Mouse (Mus musculus): ENCODE measurements around the gene Prpf3. TPM values are rescaled to one million over a fixed set of nuclear protein-coding genes. Genes with fewer than 3 reads are reported as not detected.
"Not testable (repeated sequence)": the region's sequence is repeated elsewhere in the genome, so short reads cannot be mapped to it uniquely, and the experiment has no call there.

Prpf3 gene
- polyA plus RNA-seq, 1 experiment from 2014 or later, result 47.2 TPM

- ATAC-seq, result no peak
- H3K36me3 ChIP-seq (ENCODE audit: control insufficient read depth, insufficient read depth), result peaks cover 3% of the 10 kb centered on the region
These were observed 9.4 kb upstream of the Prpf3 start for GRCm38 (mm10) chr3:95865050-95865449.

GRCm38 (mm10) chr3:95863578-95863977 lies 7.9 kb upstream of the Prpf3 start:
- Histone ChIP-seq H3K4me2 (ENCODE audit: low read length) (no peak overlapping the region), H3K27ac (ENCODE audit: low read length) (no peak overlapping the region), H3K9ac (replicated peaks; ENCODE audit: low read depth, low read length) (no peak overlapping the region), H3K4me3 (replicated peaks; ENCODE audit: low read length) (no peak overlapping the region), H3K9me3 (ENCODE audit: control insufficient read depth, low read length) (no peaks in the 10 kb centered on the region), H3K4me1 (replicated peaks; ENCODE audit: control insufficient read depth, insufficient read depth, low read length) (no peaks in the 10 kb centered on the region), H3K36me3 (ENCODE audit: control insufficient read depth, insufficient read depth) (peaks cover 3% of the 10 kb centered on the region; the same call in 1 of the 2 replicates), H3K27me3 (replicated peaks; ENCODE audit: control insufficient read depth, insufficient read depth, low read length) (no peaks in the 10 kb centered on the region)
- ATAC-seq, result no peak
- WGBS, result 76% methylated on average over 7 of the region's 7 CpGs

More at GRCm38 (mm10) chr3:95865050-95865449, 9.4 kb upstream of the Prpf3 start:
- 90% methylated on average over 5 of the region's 5 CpGs for WGBS
- Histone ChIP-seq H3K9ac (replicated peaks; ENCODE audit: low read depth, low read length) (no peak overlapping the region), H3K4me1 (replicated peaks; ENCODE audit: control insufficient read depth, insufficient read depth, low read length) (no peaks in the 10 kb centered on the region), H3K4me2 (ENCODE audit: low read length) (no peak overlapping the region), H3K9me3 (ENCODE audit: control insufficient read depth, low read length) (no peaks in the 10 kb centered on the region), H3K4me3 (replicated peaks; ENCODE audit: low read length) (no peak overlapping the region), H3K27me3 (replicated peaks; ENCODE audit: control insufficient read depth, insufficient read depth, low read length) (no peaks in the 10 kb centered on the region), H3K27ac (ENCODE audit: low read length) (no peak overlapping the region)

DNA sequence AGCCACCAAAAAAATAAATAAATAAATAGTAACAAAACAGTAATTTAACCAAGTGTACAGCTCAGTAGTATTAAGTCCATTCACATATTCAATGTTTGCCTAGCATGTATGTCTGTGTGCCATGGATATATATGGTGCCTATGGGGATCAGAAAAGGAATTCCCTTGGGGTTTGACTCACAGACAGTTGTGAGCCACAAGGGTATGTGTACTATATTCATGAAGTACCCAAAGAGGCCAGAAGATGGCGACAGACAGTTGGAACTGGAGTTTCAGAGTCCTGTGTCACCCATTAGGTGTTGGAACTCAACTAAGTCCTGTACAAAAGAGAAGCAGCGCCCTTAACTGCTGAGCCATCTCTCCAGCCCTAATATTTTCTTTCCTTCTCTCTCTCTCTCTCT lies 6.1 kb upstream of the Prpf3 start:
- peak; percentile 49 for ATAC-seq
- Histone ChIP-seq H3K36me3 (ENCODE audit: control insufficient read depth, insufficient read depth) (peaks cover 3% of the 10 kb centered on the region; the same call in 1 of the 2 replicates), H3K4me1 (replicated peaks; ENCODE audit: control insufficient read depth, insufficient read depth, low read length) (no peaks in the 10 kb centered on the region), H3K4me3 (replicated peaks; ENCODE audit: low read length) (no peak overlapping the region), H3K9ac (replicated peaks; ENCODE audit: low read depth, low read length) (no peak overlapping the region), H3K4me2 (ENCODE audit: low read length) (no peak overlapping the region), H3K9me3 (ENCODE audit: control insufficient read depth, low read length) (no peaks in the 10 kb centered on the region), H3K27ac (ENCODE audit: low read length) (no peak overlapping the region), H3K27me3 (replicated peaks; ENCODE audit: control insufficient read depth, insufficient read depth, low read length) (no peaks in the 10 kb centered on the region)
- WGBS, result 32% methylated on average over 2 of the region's 2 CpGs

DNA sequence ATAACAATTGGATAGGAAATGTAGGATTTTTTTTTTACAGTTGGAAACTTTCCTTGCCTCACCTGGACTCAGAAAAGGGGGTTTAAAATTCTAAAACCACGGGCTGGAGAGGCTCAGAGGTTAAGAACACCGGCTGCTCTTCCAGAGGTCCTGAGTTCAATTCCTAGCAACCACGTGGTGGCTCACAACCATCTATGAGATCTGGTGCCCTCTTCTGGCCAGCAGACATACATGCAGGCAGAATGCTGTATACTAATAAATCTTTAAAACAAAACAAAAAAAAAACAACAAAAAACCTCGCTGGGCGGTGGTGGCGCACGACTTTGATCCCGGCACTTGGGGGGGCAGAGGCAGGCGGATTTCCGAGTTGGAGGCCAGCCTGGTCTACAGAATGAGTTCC lies 5.5 kb upstream of the Prpf3 start:
- Histone ChIP-seq H3K4me1 (replicated peaks; ENCODE audit: control insufficient read depth, insufficient read depth, low read length) (peaks cover 1% of the 10 kb centered on the region), H3K4me3 (replicated peaks; ENCODE audit: low read length) (no peak overlapping the region), H3K9me3 (ENCODE audit: control insufficient read depth, low read length) (no peaks in the 10 kb centered on the region), H3K27me3 (replicated peaks; ENCODE audit: control insufficient read depth, insufficient read depth, low read length) (no peaks in the 10 kb centered on the region), H3K9ac (replicated peaks; ENCODE audit: low read depth, low read length) (no peak overlapping the region), H3K4me2 (ENCODE audit: low read length) (no peak overlapping the region), H3K27ac (ENCODE audit: low read length) (no peak overlapping the region), H3K36me3 (ENCODE audit: control insufficient read depth, insufficient read depth) (peaks cover 3% of the 10 kb centered on the region; the same call in 1 of the 2 replicates)
- WGBS, result 82% methylated on average over 10 of the region's 10 CpGs
- no peak for ATAC-seq

GRCm38 (mm10) chr3:95860323-95860722 lies 4.6 kb upstream of the Prpf3 start:
- H3K9ac ChIP-seq (replicated peaks; ENCODE audit: low read depth, low read length), result no peak overlapping the region
- H3K4me1 ChIP-seq (replicated peaks; ENCODE audit: control insufficient read depth, insufficient read depth, low read length), result peaks cover 3% of the 10 kb centered on the region
- peaks cover 3% of the 10 kb centered on the region; the same call in 1 of the 2 replicates for H3K36me3 ChIP-seq (ENCODE audit: control insufficient read depth, insufficient read depth)
- H3K27ac ChIP-seq (ENCODE audit: low read length), result no peak overlapping the region
- no peaks in the 10 kb centered on the region for H3K27me3 ChIP-seq (replicated peaks; ENCODE audit: control insufficient read depth, insufficient read depth, low read length)
- H3K9me3 ChIP-seq (ENCODE audit: control insufficient read depth, low read length), result no peaks in the 10 kb centered on the region
- H3K4me2 ChIP-seq (ENCODE audit: low read length), result no peak overlapping the region
- ATAC-seq, result no peak
- WGBS, result 82% methylated on average over 3 of the region's 3 CpGs
- H3K4me3 ChIP-seq (replicated peaks; ENCODE audit: low read length), result no peak overlapping the region

GRCm38 (mm10) chr3:95858278-95858677 lies 2.6 kb upstream of the Prpf3 start:
- not testable (repeated sequence) for H3K4me2 ChIP-seq (ENCODE audit: low read length); H3K9ac ChIP-seq (replicated peaks; ENCODE audit: low read depth, low read length); H3K36me3 ChIP-seq (ENCODE audit: control insufficient read depth, insufficient read depth); H3K4me3 ChIP-seq (replicated peaks; ENCODE audit: low read length); ATAC-seq; H3K4me1 ChIP-seq (replicated peaks; ENCODE audit: control insufficient read depth, insufficient read depth, low read length); H3K9me3 ChIP-seq (ENCODE audit: control insufficient read depth, low read length); H3K27ac ChIP-seq (ENCODE audit: low read length); H3K27me3 ChIP-seq (replicated peaks; ENCODE audit: control insufficient read depth, insufficient read depth, low read length)
- WGBS, result 83% methylated on average over 3 of the region's 3 CpGs

- WGBS, result 96% methylated on average over 1 of the region's 1 CpGs
- H3K4me3 ChIP-seq (replicated peaks; ENCODE audit: low read length); ATAC-seq: not testable (repeated sequence)
These were observed 1.4 kb upstream of the Prpf3 start for GRCm38 (mm10) chr3:95857050-95857449.

DNA sequence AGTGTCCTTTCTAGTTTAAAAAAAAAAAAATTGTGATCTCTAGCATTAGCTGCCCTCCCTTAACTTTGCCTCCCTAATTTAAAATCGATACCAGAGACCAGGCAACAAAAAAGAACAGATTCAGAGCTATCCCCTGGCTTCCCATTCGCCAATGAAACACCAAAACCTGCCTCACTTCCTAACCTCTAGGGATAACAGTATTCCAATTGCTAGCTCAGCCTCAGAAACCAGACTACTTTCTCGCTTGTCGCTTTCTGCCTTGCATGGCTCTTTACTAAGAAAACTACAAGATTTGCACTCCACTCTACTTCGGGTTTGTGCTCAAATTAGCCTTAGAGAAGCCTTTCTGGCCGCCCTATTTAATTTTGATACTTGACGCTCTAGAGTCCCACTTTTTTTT lies 430 bp upstream of the Prpf3 start:
- Histone ChIP-seq H3K27ac (ENCODE audit: low read length) (peak overlapping the region; percentile 65), H3K4me1 (replicated peaks; ENCODE audit: control insufficient read depth, insufficient read depth, low read length) (peaks cover 6% of the 10 kb centered on the region), H3K27me3 (replicated peaks; ENCODE audit: control insufficient read depth, insufficient read depth, low read length) (no peaks in the 10 kb centered on the region), H3K9me3 (ENCODE audit: control insufficient read depth, low read length) (no peaks in the 10 kb centered on the region), H3K4me2 (ENCODE audit: low read length) (peak overlapping the region; percentile 70), H3K4me3 (replicated peaks; ENCODE audit: low read length) (peak overlapping the region; percentile 95), H3K36me3 (ENCODE audit: control insufficient read depth, insufficient read depth) (peaks cover 15% of the 10 kb centered on the region), H3K9ac (replicated peaks; ENCODE audit: low read depth, low read length) (peak overlapping the region; percentile 80)
- ATAC-seq, result peak; percentile 13
- WGBS, result 25% methylated on average over 7 of the region's 7 CpGs

More at GRCm38 (mm10) chr3:95857050-95857449, 1.4 kb upstream of the Prpf3 start:
- not testable (repeated sequence) for H3K9me3 ChIP-seq (ENCODE audit: control insufficient read depth, low read length); H3K27ac ChIP-seq (ENCODE audit: low read length); H3K4me2 ChIP-seq (ENCODE audit: low read length); H3K9ac ChIP-seq (replicated peaks; ENCODE audit: low read depth, low read length); H3K27me3 ChIP-seq (replicated peaks; ENCODE audit: control insufficient read depth, insufficient read depth, low read length); H3K4me1 ChIP-seq (replicated peaks; ENCODE audit: control insufficient read depth, insufficient read depth, low read length)
- peaks cover 12% of the 10 kb centered on the region for H3K36me3 ChIP-seq (ENCODE audit: control insufficient read depth, insufficient read depth)

DNA sequence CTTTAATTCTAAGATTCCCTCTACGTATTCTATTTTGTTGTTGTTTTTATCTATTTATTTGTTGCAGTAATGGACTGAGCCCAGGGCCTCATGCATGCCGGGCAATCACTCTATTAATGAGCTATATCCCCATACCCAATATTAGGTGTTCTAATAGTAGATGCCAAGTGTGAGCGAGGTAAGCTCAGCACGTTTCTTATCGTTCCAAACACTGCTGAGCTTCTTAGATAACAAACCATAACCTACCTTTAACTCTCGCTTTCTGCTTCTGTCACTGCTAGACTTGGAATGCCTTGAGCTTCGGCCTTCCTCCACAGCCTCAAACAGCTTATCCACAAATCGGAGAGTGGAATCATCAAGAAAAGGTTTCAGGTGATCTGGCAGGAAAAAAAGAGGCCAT lies 4.4 kb downstream of the Prpf3 start:
- peaks cover 45% of the 10 kb centered on the region for H3K36me3 ChIP-seq (ENCODE audit: control insufficient read depth, insufficient read depth)
- H3K4me3 ChIP-seq (replicated peaks; ENCODE audit: low read length), result no peak overlapping the region
- WGBS, result 99% methylated on average over 8 of the region's 8 CpGs
- no peak overlapping the region for H3K9ac ChIP-seq (replicated peaks; ENCODE audit: low read depth, low read length)
- no peaks in the 10 kb centered on the region for H3K9me3 ChIP-seq (ENCODE audit: control insufficient read depth, low read length)
- H3K27ac ChIP-seq (ENCODE audit: low read length), result no peak overlapping the region
- no peak overlapping the region for H3K4me2 ChIP-seq (ENCODE audit: low read length)
- no peak for ATAC-seq
- H3K4me1 ChIP-seq (replicated peaks; ENCODE audit: control insufficient read depth, insufficient read depth, low read length), result peaks cover 6% of the 10 kb centered on the region
- H3K27me3 ChIP-seq (replicated peaks; ENCODE audit: control insufficient read depth, insufficient read depth, low read length), result no peaks in the 10 kb centered on the region

DNA sequence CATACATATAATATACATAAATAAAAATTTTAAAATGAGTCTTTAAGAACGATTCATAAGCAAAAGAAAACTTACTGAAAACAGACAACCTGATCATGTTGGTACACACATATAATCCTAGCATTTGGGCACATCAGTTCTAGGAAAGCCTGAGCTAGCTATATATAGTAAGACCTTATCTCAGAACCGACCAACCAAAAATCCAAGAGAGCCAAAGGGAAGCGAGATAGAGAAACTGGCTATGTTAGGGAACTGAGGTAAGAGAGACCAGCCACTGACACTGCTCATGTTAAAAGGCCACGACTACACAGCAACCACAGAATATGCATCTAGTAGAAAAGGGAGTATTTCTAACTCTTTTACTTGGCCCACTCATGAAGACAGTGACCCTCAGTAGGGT lies 5.1 kb downstream of the Prpf3 start:
- WGBS, result 92% methylated on average over 4 of the region's 4 CpGs
- Histone ChIP-seq H3K9me3 (ENCODE audit: control insufficient read depth, low read length) (no peaks in the 10 kb centered on the region), H3K4me1 (replicated peaks; ENCODE audit: control insufficient read depth, insufficient read depth, low read length) (peaks cover 2% of the 10 kb centered on the region), H3K9ac (replicated peaks; ENCODE audit: low read depth, low read length) (no peak overlapping the region), H3K27me3 (replicated peaks; ENCODE audit: control insufficient read depth, insufficient read depth, low read length) (no peaks in the 10 kb centered on the region), H3K4me2 (ENCODE audit: low read length) (no peak overlapping the region), H3K27ac (ENCODE audit: low read length) (no peak overlapping the region), H3K36me3 (ENCODE audit: control insufficient read depth, insufficient read depth) (peaks cover 51% of the 10 kb centered on the region), H3K4me3 (replicated peaks; ENCODE audit: low read length) (no peak overlapping the region)
- ATAC-seq, result no peak
